Mouse (Mus musculus) liver, embryonic 16.5 days (tissue): ENCODE measurements at regions not wholly inside any gene's neighbourhood (a gene's known extent, or its start where the extent isn't known, plus 50 kb on each side); places are given as distances from the start of the nearest gene placed in this dataset.
A peak's percentile ranks its signal among the peaks of the same experiment; 100 is the strongest.

ENCODE experiments used
- ATAC-seq: fragments of 200-750 bp; cut with Nextera tagmentation; 2 replicates; pipeline ENCODE4 v1.8.0; 2017; ENCODE audit warnings: low read depth, mild to moderate bottlenecking, moderate number of reproducible peaks, moderate library complexity
- H3K27ac ChIP-seq: fragments of 300-500 bp; sonication (generic); 2 replicates; pipeline ENCODE4 v1.5.1; 2014; ENCODE audit warnings: mild to moderate bottlenecking, low read length
- H3K27me3 ChIP-seq: fragments of 300-500 bp; sonication (generic); 2 replicates; pipeline ENCODE4 v1.6.1; 2014; ENCODE audit warnings: low read depth, low read length, mixed read lengths; ENCODE audit not compliant: control insufficient read depth, insufficient read depth
- H3K36me3 ChIP-seq: fragments of 300-500 bp; sonication (generic); 2 replicates; pipeline ENCODE4 v1.6.1; 2014; ENCODE audit warnings: mild to moderate bottlenecking; ENCODE audit not compliant: control insufficient read depth, insufficient read depth
- H3K4me1 ChIP-seq: fragments of 300-500 bp; sonication (generic); 2 replicates; pipeline ENCODE4 v1.6.1; 2014; ENCODE audit warnings: low read depth, low read length, mixed read lengths; ENCODE audit not compliant: control insufficient read depth
- H3K4me2 ChIP-seq: fragments of 300-500 bp; sonication (generic); 2 replicates; pipeline ENCODE4 v1.6.1; 2014; ENCODE audit warnings: low read depth, low read length, mixed read lengths
- H3K4me3 ChIP-seq: fragments of 300-500 bp; sonication (generic); 2 replicates; pipeline ENCODE4 v1.5.1; 2014; ENCODE audit warnings: low read depth, mild to moderate bottlenecking, low read length
- H3K9ac ChIP-seq: fragments of 300-500 bp; sonication (generic); 2 replicates; pipeline ENCODE4 v1.6.1; 2014; ENCODE audit warnings: low read depth, low read length
- H3K9me3 ChIP-seq: fragments of 300-500 bp; sonication (generic); replicated peaks from 2 replicates; pipeline ENCODE4 v1.6.1; 2016; ENCODE audit warnings: low read length; ENCODE audit not compliant: control insufficient read depth
- WGBS: fragments of 180-500 bp; shearing (Covaris S2); extraction: QIAGEN DNeasy Blood & Tissue Kit; methylation state at CpG from one replicate; pipeline ENCODE4 v1.1.7; 2014; ENCODE audit not compliant: insufficient replicate concordance; 5-methylcytosine and 5-hydroxymethylcytosine counted together

- Histone ChIP-seq H3K9ac (no peak overlapping the region), H3K4me3 (no peak overlapping the region), H3K9me3 (no peaks in the 10 kb centered on the region), H3K4me1 (no peaks in the 10 kb centered on the region), H3K27ac (no peak overlapping the region), H3K27me3 (no peaks in the 10 kb centered on the region), H3K4me2 (no peak overlapping the region), H3K36me3 (no peaks in the 10 kb centered on the region)
- 55% methylated on average over 1 of the region's 1 CpGs for WGBS
- ATAC-seq: no peak
Observed at GRCm38 (mm10) chr3:148259211-148259610, 731.1 kb downstream of the Adgrl2 start.

DNA sequence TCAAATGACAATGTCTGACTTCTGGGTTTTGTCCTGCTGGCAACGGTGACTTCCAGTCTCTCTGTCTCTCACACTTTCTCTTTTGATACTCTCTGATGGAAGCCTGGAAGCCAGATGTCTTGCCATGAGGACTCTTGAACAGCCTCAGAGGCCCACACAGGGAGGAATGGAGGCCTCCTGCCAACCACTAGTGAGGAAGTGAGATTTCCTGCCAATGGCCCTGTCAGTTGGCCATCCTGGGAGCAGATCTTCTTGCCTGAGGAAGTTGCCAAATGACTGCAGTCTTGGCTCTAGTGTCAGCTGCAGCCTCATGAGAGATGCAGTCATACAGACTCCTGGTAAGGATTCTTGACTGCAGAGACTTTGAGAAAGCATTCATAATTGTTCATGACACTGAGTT, 741.7 kb downstream of the Adgrl2 start:
- WGBS: 26% methylated on average over 1 of the region's 1 CpGs
- Histone ChIP-seq H3K4me1 (no peaks in the 10 kb centered on the region), H3K36me3 (no peaks in the 10 kb centered on the region), H3K27ac (no peak overlapping the region), H3K9ac (no peak overlapping the region), H3K4me2 (no peak overlapping the region), H3K27me3 (no peaks in the 10 kb centered on the region), H3K9me3 (no peaks in the 10 kb centered on the region), H3K4me3 (no peak overlapping the region)
- ATAC-seq: peak; percentile 47

DNA sequence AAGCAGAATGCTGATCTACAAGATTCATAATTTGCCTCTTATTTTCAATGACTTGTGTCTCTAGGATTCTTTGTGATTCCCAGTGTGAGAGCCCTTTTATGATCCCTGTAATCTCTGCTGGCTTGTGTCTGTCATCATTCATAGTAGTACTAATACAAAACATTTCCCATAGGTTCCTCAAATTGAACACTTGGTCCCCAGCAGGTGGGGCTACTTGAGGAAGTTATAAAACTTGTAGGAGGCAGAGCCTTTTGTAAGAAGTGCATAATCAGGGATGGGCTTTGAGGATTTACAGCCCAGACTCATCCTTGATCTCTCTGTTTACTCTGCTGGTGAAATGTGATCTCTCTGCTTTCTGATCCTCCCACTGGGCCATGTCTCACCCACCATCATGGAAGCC, 743.6 kb downstream of the Adgrl2 start:
- Histone ChIP-seq H3K4me2 (no peak overlapping the region), H3K36me3 (no peaks in the 10 kb centered on the region), H3K9me3 (no peaks in the 10 kb centered on the region), H3K27ac (no peak overlapping the region), H3K9ac (no peak overlapping the region), H3K4me3 (no peak overlapping the region), H3K27me3 (no peaks in the 10 kb centered on the region), H3K4me1 (no peaks in the 10 kb centered on the region)
- ATAC-seq: no peak

DNA sequence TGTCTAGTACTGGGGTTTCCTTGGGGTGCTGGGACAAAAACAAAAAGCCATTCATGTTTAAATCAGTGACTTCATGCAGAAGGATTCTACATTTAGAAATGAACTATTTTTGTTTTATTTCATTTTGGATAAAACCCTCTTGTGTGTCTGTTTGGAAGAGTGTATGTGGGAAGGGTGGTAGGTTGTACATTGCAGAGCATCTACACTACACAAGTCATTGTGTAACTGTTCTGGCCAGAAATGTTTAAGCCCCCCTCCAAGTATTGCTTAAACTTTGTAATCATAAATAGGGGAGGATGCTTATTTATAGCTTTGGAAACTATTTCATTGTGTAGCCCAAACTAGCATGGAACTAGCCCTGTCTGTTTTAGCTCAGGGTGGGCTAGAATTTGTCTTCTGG, 752.3 kb downstream of the Adgrl2 start:
- Histone ChIP-seq H3K4me1 (no peaks in the 10 kb centered on the region), H3K27me3 (no peaks in the 10 kb centered on the region), H3K9ac (no peak overlapping the region), H3K36me3 (no peaks in the 10 kb centered on the region), H3K4me2 (no peak overlapping the region), H3K4me3 (no peak overlapping the region), H3K27ac (no peak overlapping the region), H3K9me3 (no peaks in the 10 kb centered on the region)
- no peak for ATAC-seq

DNA sequence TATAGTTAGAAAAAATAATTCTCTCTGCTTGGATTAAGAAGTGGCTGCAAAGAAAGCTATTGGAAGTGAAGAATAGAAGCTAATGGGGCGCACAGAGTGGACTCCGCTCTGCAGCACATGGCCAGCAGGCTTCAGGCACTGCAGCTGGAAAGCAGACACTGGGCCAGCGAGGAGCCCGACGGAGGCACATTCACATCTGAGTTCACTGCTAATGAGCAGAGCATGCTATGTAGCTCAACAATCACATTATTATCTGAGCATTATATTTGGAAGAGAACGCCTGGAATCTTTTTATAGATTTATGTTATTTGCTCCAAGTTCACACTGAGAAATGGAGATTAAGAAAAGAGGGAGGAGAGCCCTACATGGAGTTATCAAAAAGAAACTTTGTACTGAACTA, 752.8 kb downstream of the Adgrl2 start:
- Histone ChIP-seq H3K9ac (no peak overlapping the region), H3K36me3 (no peaks in the 10 kb centered on the region), H3K27ac (no peak overlapping the region), H3K27me3 (no peaks in the 10 kb centered on the region), H3K4me2 (no peak overlapping the region), H3K4me3 (no peak overlapping the region), H3K4me1 (no peaks in the 10 kb centered on the region), H3K9me3 (no peaks in the 10 kb centered on the region)
- ATAC-seq: no peak
- 67% methylated on average over 6 of the region's 6 CpGs for WGBS

DNA sequence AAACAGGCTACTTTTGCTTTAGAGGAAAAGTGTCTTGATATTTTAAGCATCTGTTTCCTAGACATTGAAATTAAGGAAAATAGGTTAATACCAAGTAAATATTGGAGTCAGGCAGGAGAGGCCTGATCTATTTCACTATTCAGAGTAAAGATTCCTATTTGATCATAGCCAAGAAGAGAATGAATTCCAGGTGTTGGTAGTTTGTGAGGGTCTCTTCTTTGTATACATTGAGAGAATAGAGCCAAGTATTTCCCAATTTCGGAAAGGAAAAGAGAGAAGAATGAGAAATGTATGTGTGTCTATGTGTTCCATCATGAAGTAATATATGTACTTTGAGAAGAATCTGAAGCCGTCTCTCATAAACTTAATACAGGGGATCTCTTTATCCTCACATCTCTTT, 756.7 kb downstream of the Adgrl2 start:
- Histone ChIP-seq H3K36me3 (no peaks in the 10 kb centered on the region), H3K27ac (no peak overlapping the region), H3K4me2 (no peak overlapping the region), H3K9me3 (no peaks in the 10 kb centered on the region), H3K4me1 (no peaks in the 10 kb centered on the region), H3K9ac (no peak overlapping the region), H3K4me3 (no peak overlapping the region), H3K27me3 (no peaks in the 10 kb centered on the region)
- 68% methylated on average over 2 of the region's 2 CpGs for WGBS
- ATAC-seq: no peak

DNA sequence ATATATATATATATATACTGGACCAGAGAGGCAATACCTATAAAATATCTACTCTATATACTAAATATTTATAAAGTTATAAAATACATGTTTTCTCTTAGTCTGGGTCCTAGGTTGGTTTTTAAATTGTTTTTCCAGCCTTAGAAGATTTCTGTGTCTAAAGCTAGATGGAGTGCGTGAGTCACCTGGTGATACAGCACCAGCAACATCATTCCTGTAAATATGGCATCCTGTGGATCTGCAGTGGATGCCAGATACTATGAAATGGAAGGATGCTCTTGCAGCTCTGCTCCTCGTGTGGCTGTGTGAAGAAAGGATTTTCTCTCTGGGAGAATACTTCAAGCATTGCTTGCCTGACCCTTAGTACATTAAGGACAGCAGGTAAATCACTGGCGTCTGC, 761.2 kb downstream of the Adgrl2 start:
- H3K36me3 ChIP-seq: no peaks in the 10 kb centered on the region
- no peaks in the 10 kb centered on the region for H3K27me3 ChIP-seq
- no peak overlapping the region for H3K4me3 ChIP-seq
- no peaks in the 10 kb centered on the region for H3K9me3 ChIP-seq
- no peak overlapping the region for H3K27ac ChIP-seq
- WGBS: 48% methylated on average over 3 of the region's 3 CpGs
- ATAC-seq: no peak
- no peaks in the 10 kb centered on the region for H3K4me1 ChIP-seq
- no peak overlapping the region for H3K9ac ChIP-seq
- H3K4me2 ChIP-seq: no peak overlapping the region

- H3K36me3 ChIP-seq: no peaks in the 10 kb centered on the region
Observed at GRCm38 (mm10) chr3:148228002-148228707, 762.2 kb downstream of the Adgrl2 start.

GRCm38 (mm10) chr3:148220826-148221225, 769.5 kb downstream of the Adgrl2 start:
- Histone ChIP-seq H3K36me3 (no peaks in the 10 kb centered on the region), H3K9me3 (no peaks in the 10 kb centered on the region), H3K9ac (no peak overlapping the region), H3K27me3 (no peaks in the 10 kb centered on the region), H3K4me3 (no peak overlapping the region), H3K4me1 (no peaks in the 10 kb centered on the region), H3K27ac (no peak overlapping the region), H3K4me2 (no peak overlapping the region)
- ATAC-seq: no peak; the same call in 1 of the 2 replicates
- WGBS: 26% methylated on average over 5 of the region's 5 CpGs

More at GRCm38 (mm10) chr3:148228002-148228707, 762.2 kb downstream of the Adgrl2 start:
- H3K27ac ChIP-seq: no peak overlapping the region
- no peaks in the 10 kb centered on the region for H3K27me3 ChIP-seq
- WGBS: 56% methylated on average over 9 of the region's 9 CpGs
- no peaks in the 10 kb centered on the region for H3K4me1 ChIP-seq
- ATAC-seq: no peak
- H3K4me2 ChIP-seq: no peak overlapping the region
- H3K9ac ChIP-seq: no peak overlapping the region
- no peaks in the 10 kb centered on the region for H3K9me3 ChIP-seq
- H3K4me3 ChIP-seq: no peak overlapping the region
